Mouse (Mus musculus): ENCODE measurements at regions not wholly inside any gene's neighbourhood (a gene's known extent, or its start where the extent isn't known, plus 50 kb on each side); places are given as distances from the start of the nearest gene placed in this dataset.

GRCm38 (mm10) chr15:59804821-59805220 is 211.6 kb downstream of the 4933412E24Rik start:
- Histone ChIP-seq H3K36me3 (ENCODE audit: control insufficient read depth, insufficient read depth, low read length) (no peaks in the 10 kb centered on the region), H3K4me3 (ENCODE audit: low read depth, low read length) (no peak overlapping the region), H3K27me3 (ENCODE audit: control insufficient read depth, insufficient read depth, low read length) (no peaks in the 10 kb centered on the region), H3K27ac (ENCODE audit: low read depth, low read length) (no peak overlapping the region), H3K4me2 (no peak overlapping the region), H3K9me3 (ENCODE audit: control insufficient read depth, low read length) (no peaks in the 10 kb centered on the region), H3K9ac (ENCODE audit: low read length) (no peak overlapping the region), H3K4me1 (ENCODE audit: control insufficient read depth, insufficient read depth, low read length) (no peaks in the 10 kb centered on the region)
- ATAC-seq (ENCODE audit: low FRiP score) = no peak
- DNase-seq (ENCODE audit: low spot score, missing footprints) = no peak
- WGBS = 87% methylated on average over 2 of the region's 2 CpGs

GRCm38 (mm10) chr15:59804394-59804793 is 212.0 kb downstream of the 4933412E24Rik start:
- Histone ChIP-seq H3K4me2 (no peak overlapping the region), H3K4me1 (ENCODE audit: control insufficient read depth, insufficient read depth, low read length) (no peaks in the 10 kb centered on the region), H3K36me3 (ENCODE audit: control insufficient read depth, insufficient read depth, low read length) (no peaks in the 10 kb centered on the region), H3K9ac (ENCODE audit: low read length) (no peak overlapping the region), H3K27ac (ENCODE audit: low read depth, low read length) (no peak overlapping the region), H3K9me3 (ENCODE audit: control insufficient read depth, low read length) (no peaks in the 10 kb centered on the region), H3K27me3 (ENCODE audit: control insufficient read depth, insufficient read depth, low read length) (no peaks in the 10 kb centered on the region), H3K4me3 (ENCODE audit: low read depth, low read length) (no peak overlapping the region)
- ATAC-seq (ENCODE audit: low FRiP score) (no peak), DNase-seq (ENCODE audit: low spot score, missing footprints) (no peak)
- 88% methylated on average over 7 of the region's 7 CpGs for WGBS

GRCm38 (mm10) chr15:59802276-59802675 is 214.1 kb downstream of the 4933412E24Rik start:
- ATAC-seq (ENCODE audit: low FRiP score) = no peak
- DNase-seq (ENCODE audit: low spot score, missing footprints) = no peak
- no peak overlapping the region for H3K9ac ChIP-seq (ENCODE audit: low read length)
- no peaks in the 10 kb centered on the region for H3K9me3 ChIP-seq (ENCODE audit: control insufficient read depth, low read length)
- H3K27ac ChIP-seq (ENCODE audit: low read depth, low read length) = no peak overlapping the region
- no peaks in the 10 kb centered on the region for H3K36me3 ChIP-seq (ENCODE audit: control insufficient read depth, insufficient read depth, low read length)
- H3K27me3 ChIP-seq (ENCODE audit: control insufficient read depth, insufficient read depth, low read length) = no peaks in the 10 kb centered on the region
- H3K4me3 ChIP-seq (ENCODE audit: low read depth, low read length) = no peak overlapping the region
- H3K4me2 ChIP-seq = no peak overlapping the region
- H3K4me1 ChIP-seq (ENCODE audit: control insufficient read depth, insufficient read depth, low read length) = no peaks in the 10 kb centered on the region
- WGBS = 88% methylated on average over 6 of the region's 7 CpGs

GRCm38 (mm10) chr15:59799124-59799815 is 217.1 kb downstream of the 4933412E24Rik start:
- Histone ChIP-seq H3K4me3 (ENCODE audit: low read depth, low read length) (no peak overlapping the region), H3K4me1 (ENCODE audit: control insufficient read depth, insufficient read depth, low read length) (no peaks in the 10 kb centered on the region), H3K27ac (ENCODE audit: low read depth, low read length) (no peak overlapping the region), H3K9me3 (ENCODE audit: control insufficient read depth, low read length) (no peaks in the 10 kb centered on the region), H3K4me2 (no peak overlapping the region), H3K36me3 (ENCODE audit: control insufficient read depth, insufficient read depth, low read length) (no peaks in the 10 kb centered on the region), H3K27me3 (ENCODE audit: control insufficient read depth, insufficient read depth, low read length) (no peaks in the 10 kb centered on the region), H3K9ac (ENCODE audit: low read length) (no peak overlapping the region)
- no peak for DNase-seq (ENCODE audit: low spot score, missing footprints)
- 90% methylated on average over 3 of the region's 3 CpGs for WGBS
- ATAC-seq (ENCODE audit: low FRiP score) = no peak

GRCm38 (mm10) chr15:59798486-59798885 is 217.9 kb downstream of the 4933412E24Rik start:
- no peak overlapping the region for H3K27ac ChIP-seq (ENCODE audit: low read depth, low read length)
- no peak overlapping the region for H3K9ac ChIP-seq (ENCODE audit: low read length)
- ATAC-seq (ENCODE audit: low FRiP score) = no peak
- H3K36me3 ChIP-seq (ENCODE audit: control insufficient read depth, insufficient read depth, low read length) = no peaks in the 10 kb centered on the region
- H3K4me2 ChIP-seq = no peak overlapping the region
- DNase-seq (ENCODE audit: low spot score, missing footprints) = no peak
- no peaks in the 10 kb centered on the region for H3K4me1 ChIP-seq (ENCODE audit: control insufficient read depth, insufficient read depth, low read length)
- H3K9me3 ChIP-seq (ENCODE audit: control insufficient read depth, low read length) = no peaks in the 10 kb centered on the region
- no peaks in the 10 kb centered on the region for H3K27me3 ChIP-seq (ENCODE audit: control insufficient read depth, insufficient read depth, low read length)
- no peak overlapping the region for H3K4me3 ChIP-seq (ENCODE audit: low read depth, low read length)

- ATAC-seq (ENCODE audit: low FRiP score) = no peak
- DNase-seq (ENCODE audit: low spot score, missing footprints) = peak; percentile 45
- H3K4me3 ChIP-seq (ENCODE audit: low read depth, low read length) = no peak overlapping the region
- H3K9me3 ChIP-seq (ENCODE audit: control insufficient read depth, low read length) = no peaks in the 10 kb centered on the region
- no peak overlapping the region for H3K4me2 ChIP-seq
- H3K4me1 ChIP-seq (ENCODE audit: control insufficient read depth, insufficient read depth, low read length) = no peaks in the 10 kb centered on the region
- no peaks in the 10 kb centered on the region for H3K27me3 ChIP-seq (ENCODE audit: control insufficient read depth, insufficient read depth, low read length)
- no peak overlapping the region for H3K9ac ChIP-seq (ENCODE audit: low read length)
- WGBS = 96% methylated on average over 5 of the region's 5 CpGs
- no peak overlapping the region for H3K27ac ChIP-seq (ENCODE audit: low read depth, low read length)
- no peaks in the 10 kb centered on the region for H3K36me3 ChIP-seq (ENCODE audit: control insufficient read depth, insufficient read depth, low read length)
Observed at GRCm38 (mm10) chr15:59795717-59796116, 220.7 kb downstream of the 4933412E24Rik start.

GRCm38 (mm10) chr15:59794871-59795270 is 221.5 kb downstream of the 4933412E24Rik start:
- Histone ChIP-seq H3K36me3 (ENCODE audit: control insufficient read depth, insufficient read depth, low read length) (no peaks in the 10 kb centered on the region), H3K27ac (ENCODE audit: low read depth, low read length) (no peak overlapping the region), H3K9ac (ENCODE audit: low read length) (no peak overlapping the region), H3K27me3 (ENCODE audit: control insufficient read depth, insufficient read depth, low read length) (no peaks in the 10 kb centered on the region), H3K4me2 (no peak overlapping the region), H3K4me3 (ENCODE audit: low read depth, low read length) (no peak overlapping the region), H3K9me3 (ENCODE audit: control insufficient read depth, low read length) (no peaks in the 10 kb centered on the region), H3K4me1 (ENCODE audit: control insufficient read depth, insufficient read depth, low read length) (no peaks in the 10 kb centered on the region)
- 89% methylated on average over 6 of the region's 6 CpGs for WGBS
- peak; percentile 12 for DNase-seq (ENCODE audit: low spot score, missing footprints)
- ATAC-seq (ENCODE audit: low FRiP score) = no peak

GRCm38 (mm10) chr15:59786706-59787425 is 229.5 kb downstream of the 4933412E24Rik start:
- WGBS = 86% methylated on average over 4 of the region's 4 CpGs

GRCm38 (mm10) chr15:59785981-59786380 is 230.4 kb downstream of the 4933412E24Rik start:
- H3K4me1 ChIP-seq (ENCODE audit: control insufficient read depth, insufficient read depth, low read length) = peaks cover 12% of the 10 kb centered on the region
- 93% methylated on average over 5 of the region's 5 CpGs for WGBS

More at GRCm38 (mm10) chr15:59786706-59787425, 229.5 kb downstream of the 4933412E24Rik start:
- Histone ChIP-seq H3K4me1 (ENCODE audit: control insufficient read depth, insufficient read depth, low read length) (peaks cover 12% of the 10 kb centered on the region), H3K9ac (ENCODE audit: low read length) (no peak overlapping the region), H3K27ac (ENCODE audit: low read depth, low read length) (no peak overlapping the region), H3K36me3 (ENCODE audit: control insufficient read depth, insufficient read depth, low read length) (no peaks in the 10 kb centered on the region), H3K27me3 (ENCODE audit: control insufficient read depth, insufficient read depth, low read length) (no peaks in the 10 kb centered on the region), H3K9me3 (ENCODE audit: control insufficient read depth, low read length) (no peaks in the 10 kb centered on the region; the same call in 1 of the 2 replicates), H3K4me2 (no peak overlapping the region), H3K4me3 (ENCODE audit: low read depth, low read length) (no peak overlapping the region)
- ATAC-seq (ENCODE audit: low FRiP score) (no peak), DNase-seq (ENCODE audit: low spot score, missing footprints) (no peak)

More at GRCm38 (mm10) chr15:59785981-59786380, 230.4 kb downstream of the 4933412E24Rik start:
- H3K9me3 ChIP-seq (ENCODE audit: control insufficient read depth, low read length) = no peaks in the 10 kb centered on the region; the same call in 1 of the 2 replicates
- no peak overlapping the region for H3K27ac ChIP-seq (ENCODE audit: low read depth, low read length)
- H3K36me3 ChIP-seq (ENCODE audit: control insufficient read depth, insufficient read depth, low read length) = no peaks in the 10 kb centered on the region
- ATAC-seq (ENCODE audit: low FRiP score) (no peak), DNase-seq (ENCODE audit: low spot score, missing footprints) (no peak)
- H3K4me2 ChIP-seq = no peak overlapping the region
- H3K27me3 ChIP-seq (ENCODE audit: control insufficient read depth, insufficient read depth, low read length) = no peaks in the 10 kb centered on the region
- no peak overlapping the region for H3K9ac ChIP-seq (ENCODE audit: low read length)
- H3K4me3 ChIP-seq (ENCODE audit: low read depth, low read length) = no peak overlapping the region
